Mouse (Mus musculus): ENCODE measurements around the gene Plgrkt. TPM values are rescaled to one million over a fixed set of nuclear protein-coding genes. Genes with fewer than 3 reads are reported as not detected.

Plgrkt gene
- total RNA-seq, 2 experiments from 2014 or later: 27.6 to 29.3 TPM

DNA sequence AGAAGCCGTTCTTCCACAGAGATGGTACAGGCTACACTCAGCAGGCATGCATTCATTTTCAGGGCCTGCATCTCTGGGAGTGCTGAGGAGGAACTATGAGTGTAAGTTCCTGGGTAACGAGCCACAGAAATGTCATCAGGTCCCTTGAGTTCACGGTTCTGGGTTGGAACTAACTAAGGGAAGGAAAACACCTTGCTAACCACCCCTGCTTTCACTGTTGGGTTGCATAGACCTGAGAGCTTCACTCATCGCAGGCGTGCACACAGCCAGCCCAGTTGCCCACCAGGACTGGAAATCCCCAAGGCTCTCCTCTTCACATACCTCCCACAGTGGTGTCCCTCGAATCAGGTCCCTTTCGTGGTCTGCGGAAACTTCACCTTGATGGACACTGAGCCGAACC lies 7.8 kb upstream of the Plgrkt start:
- no peak for DNase-seq (ENCODE audit: extremely low spot score in 1 of 2, low spot score in 2 of 2)
- TF ChIP-seq CTCF (IDR thresholded peaks at IDR 0.05): no peak
- intact Hi-C loops (cut with DNase I): no loop called here
- H3K4me3 ChIP-seq: no peak overlapping the region
- H3K27ac ChIP-seq: no peak overlapping the region

DNA sequence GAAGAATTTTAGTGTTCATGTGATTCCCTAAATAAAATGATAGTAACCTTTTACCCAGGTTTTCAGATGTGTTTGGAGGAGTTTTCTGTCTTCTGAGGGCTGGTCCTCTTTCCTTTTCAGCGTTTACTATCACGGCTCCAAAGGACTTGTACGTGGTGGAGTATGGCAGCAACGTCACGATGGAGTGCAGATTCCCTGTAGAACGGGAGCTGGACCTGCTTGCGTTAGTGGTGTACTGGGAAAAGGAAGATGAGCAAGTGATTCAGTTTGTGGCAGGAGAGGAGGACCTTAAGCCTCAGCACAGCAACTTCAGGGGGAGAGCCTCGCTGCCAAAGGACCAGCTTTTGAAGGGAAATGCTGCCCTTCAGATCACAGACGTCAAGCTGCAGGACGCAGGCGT lies 6.2 kb upstream of the Plgrkt start:
- no peak for TF ChIP-seq CTCF (IDR thresholded peaks at IDR 0.05)
- Histone ChIP-seq H3K4me3 (peak overlapping the region; percentile 35), H3K27ac (no peak overlapping the region)
- intact Hi-C loops (cut with DNase I): no loop called here
- no peak for DNase-seq (ENCODE audit: extremely low spot score in 1 of 2, low spot score in 2 of 2)

DNA sequence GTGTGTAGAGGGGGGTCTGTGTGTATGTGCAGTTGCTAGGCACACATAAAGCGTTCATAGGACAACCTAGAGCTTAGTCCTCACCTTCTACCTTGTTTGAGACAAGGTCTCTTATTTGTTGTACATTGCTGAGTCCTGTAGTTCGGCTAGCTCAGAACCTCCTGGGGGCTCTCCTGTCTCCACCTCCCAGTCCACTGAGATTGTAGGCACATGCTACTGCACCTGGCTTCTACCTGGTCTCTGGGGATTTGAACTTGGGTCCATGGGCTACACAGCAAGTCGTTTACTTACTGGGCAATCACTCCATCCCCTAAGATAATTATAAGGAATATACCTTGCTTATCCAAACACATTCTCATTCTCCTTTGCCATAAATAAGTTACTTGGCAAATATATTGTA lies 5.4 kb upstream of the Plgrkt start:
- intact Hi-C loops (cut with DNase I): no loop called here
- Histone ChIP-seq H3K27ac (no peak overlapping the region), H3K4me3 (no peak overlapping the region)
- no peak for TF ChIP-seq CTCF (IDR thresholded peaks at IDR 0.05)
- no peak for DNase-seq (ENCODE audit: extremely low spot score in 1 of 2, low spot score in 2 of 2)

DNA sequence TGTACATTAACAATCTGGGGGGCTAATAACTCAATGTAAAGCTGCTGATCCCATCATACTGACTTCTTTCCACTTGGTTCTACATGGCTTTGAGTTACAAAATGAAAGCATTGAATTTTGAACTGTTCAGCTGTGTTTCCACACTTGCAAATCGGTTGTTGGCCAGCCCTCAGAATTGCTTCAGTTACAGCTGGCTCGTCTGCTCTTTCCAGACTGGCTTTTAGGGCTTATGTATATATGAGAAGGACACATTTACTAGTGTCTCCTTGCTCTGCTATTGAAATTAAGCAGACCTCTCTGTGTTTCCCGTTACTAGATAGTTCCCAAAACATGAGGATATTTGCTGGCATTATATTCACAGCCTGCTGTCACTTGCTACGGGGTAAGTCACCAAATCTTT lies 4.9 kb upstream of the Plgrkt start:
- intact Hi-C loops (cut with DNase I): no loop called here
- Histone ChIP-seq H3K4me3 (peak overlapping the region; percentile 21), H3K27ac (0 out of 2 replicates have a peak overlapping the region, but pooled peaks have one; percentile 6)
- no peak for TF ChIP-seq CTCF (IDR thresholded peaks at IDR 0.05)
- peak in 1 of 2 experiments; percentile 18 for DNase-seq (ENCODE audit: extremely low spot score in 1 of 2, low spot score in 2 of 2)

GRCm38 (mm10) chr19:29371284-29372081 lies 4.3 kb upstream of the Plgrkt start:
- intact Hi-C loops (cut with DNase I): no loop called here
- no peak for TF ChIP-seq CTCF (IDR thresholded peaks at IDR 0.05)
- 0 out of 2 replicates have a peak overlapping the region, but pooled peaks have one; percentile 24 for H3K27ac ChIP-seq
- peak overlapping the region; percentile 21 for H3K4me3 ChIP-seq
- no peak for DNase-seq (ENCODE audit: extremely low spot score in 1 of 2, low spot score in 2 of 2)

GRCm38 (mm10) chr19:29370545-29371283 lies 3.5 kb upstream of the Plgrkt start:
- intact Hi-C loops (cut with DNase I): no loop called here
- no peak overlapping the region for H3K4me3 ChIP-seq
- DNase-seq (ENCODE audit: extremely low spot score in 1 of 2, low spot score in 2 of 2): no peak
- no peak overlapping the region for H3K27ac ChIP-seq
- TF ChIP-seq CTCF (IDR thresholded peaks at IDR 0.05): no peak; the same call in 1 of the 2 replicates

DNA sequence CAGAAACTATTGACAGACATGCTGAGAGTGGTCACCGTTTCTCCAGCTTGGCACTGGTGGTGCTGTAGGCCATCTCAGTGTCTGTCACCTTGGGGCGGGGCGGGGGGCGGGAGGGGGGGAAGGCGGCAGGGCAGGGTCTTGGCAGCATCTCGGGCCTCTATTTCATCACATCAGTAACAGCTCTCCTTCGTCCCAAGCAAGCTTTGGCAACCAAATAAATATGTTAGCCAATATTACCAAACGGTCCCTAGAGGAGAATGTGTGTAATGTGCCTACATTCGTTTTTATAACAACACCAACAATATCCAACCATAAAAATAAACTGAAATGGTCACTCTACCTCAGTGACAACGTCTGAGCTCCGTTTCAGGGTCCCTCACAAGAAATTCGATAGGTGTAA lies 2.9 kb upstream of the Plgrkt start:
- Histone ChIP-seq H3K4me3 (no peak overlapping the region), H3K27ac (no peak overlapping the region)
- intact Hi-C loops (cut with DNase I): no loop called here
- DNase-seq (ENCODE audit: extremely low spot score in 1 of 2, low spot score in 2 of 2): no peak
- TF ChIP-seq CTCF (IDR thresholded peaks at IDR 0.05): no peak

- no peak for DNase-seq (ENCODE audit: extremely low spot score in 1 of 2, low spot score in 2 of 2)
- TF ChIP-seq CTCF (IDR thresholded peaks at IDR 0.05): no peak
- no peak overlapping the region for H3K27ac ChIP-seq
- intact Hi-C loops (cut with DNase I): no loop called here
- no peak overlapping the region for H3K4me3 ChIP-seq
These were observed 1.6 kb upstream of the Plgrkt start for GRCm38 (mm10) chr19:29368671-29369309.

- no peak overlapping the region for H3K4me3 ChIP-seq
- no peak for TF ChIP-seq CTCF (IDR thresholded peaks at IDR 0.05)
- intact Hi-C loops (cut with DNase I): no loop called here
- H3K27ac ChIP-seq: no peak overlapping the region
- no peak for DNase-seq (ENCODE audit: extremely low spot score in 1 of 2, low spot score in 2 of 2)
These were observed 851 bp upstream of the Plgrkt start for GRCm38 (mm10) chr19:29368041-29368440.

GRCm38 (mm10) chr19:29366226-29366968 lies 793 bp downstream of the Plgrkt start:
- intact Hi-C loops (cut with DNase I): no loop called here
- no peak for DNase-seq (ENCODE audit: extremely low spot score in 1 of 2, low spot score in 2 of 2)
- H3K27ac ChIP-seq: peak overlapping the region; percentile 69
- peak overlapping the region; percentile 59 for H3K4me3 ChIP-seq
- TF ChIP-seq CTCF (IDR thresholded peaks at IDR 0.05): no peak

GRCm38 (mm10) chr19:29365105-29365504 lies 2.1 kb downstream of the Plgrkt start:
- no peak overlapping the region for H3K4me3 ChIP-seq
- DNase-seq (ENCODE audit: extremely low spot score in 1 of 2, low spot score in 2 of 2): no peak
- H3K27ac ChIP-seq: no peak overlapping the region
- no peak for TF ChIP-seq CTCF (IDR thresholded peaks at IDR 0.05)
- intact Hi-C loops (cut with DNase I): no loop called here
